8 mouse cellular contexts compared by ENCODE assay signal in genomic region chr14:33246476-33246875, GRCm38 (mm10). TPM values are rescaled to one million over a fixed set of nuclear protein-coding genes. Genes with fewer than 3 reads are reported as not detected.
DNase-seq lines count a peak whose midpoint lies in the region; ATAC-seq lines count a peak whose summit lies in the region.

No protein-coding gene starts in this region.

- no peak overlapping the region for H3K4me3 ChIP-seq in kidney, embryonic 15.5 days (replicated peaks)
- no peak overlapping the region for H3K4me3 ChIP-seq in intestine, embryonic 16.5 days (ENCODE audit: low read length)

- peak; percentile 34 for DNase-seq in kidney, adult 9 months
- peak; percentile 47 for DNase-seq in 416B (ENCODE audit: low read depth)
- DNase-seq in R1 (ENCODE audit: low read depth, low spot score): peak; percentile 62
- peak; percentile 53 for DNase-seq in embryo, embryonic 10.5 days (ENCODE audit: low spot score)
- DNase-seq in kidney, postnatal 36 days: peak; percentile 6 to 59
- DNase-seq in mesoderm, embryonic 11.5 days (ENCODE audit: low read depth, low spot score): peak; percentile 63

- no peak overlapping the region for H3K27ac ChIP-seq in kidney, embryonic 15.5 days
- H3K27ac ChIP-seq in intestine, embryonic 16.5 days (ENCODE audit: low read length): no peak overlapping the region

- 47% methylated on average over 8 of the region's 8 CpGs for WGBS in kidney, embryonic 15.5 days
- 40% methylated on average over 8 of the region's 8 CpGs for WGBS in intestine, embryonic 16.5 days

- H3K9me3 ChIP-seq in kidney, embryonic 15.5 days (replicated peaks): no peaks in the 10 kb centered on the region; the same call in 1 of the 2 replicates
- H3K9me3 ChIP-seq in intestine, embryonic 16.5 days (ENCODE audit: control insufficient read depth, low read length): no peaks in the 10 kb centered on the region

- peaks cover 15% of the 10 kb centered on the region for H3K4me1 ChIP-seq in kidney, embryonic 15.5 days
- peaks cover 10% of the 10 kb centered on the region for H3K4me1 ChIP-seq in intestine, embryonic 16.5 days (ENCODE audit: control insufficient read depth, insufficient read depth, low read length)

- H3K4me2 ChIP-seq in kidney, embryonic 15.5 days: no peak overlapping the region
- no peak overlapping the region for H3K4me2 ChIP-seq in intestine, embryonic 16.5 days (ENCODE audit: low read depth, low read length)

- no peak for ATAC-seq in kidney, embryonic 15.5 days (replicated peaks; ENCODE audit: low FRiP score)
- no peak for ATAC-seq in intestine, embryonic 16.5 days

- no peak overlapping the region for H3K9ac ChIP-seq in kidney, embryonic 15.5 days
- no peak overlapping the region for H3K9ac ChIP-seq in intestine, embryonic 16.5 days (ENCODE audit: low read depth, low read length)

- no peaks in the 10 kb centered on the region for H3K36me3 ChIP-seq in kidney, embryonic 15.5 days
- H3K36me3 ChIP-seq in intestine, embryonic 16.5 days (ENCODE audit: control insufficient read depth, insufficient read depth, low read length): no peaks in the 10 kb centered on the region

- H3K27me3 ChIP-seq in kidney, embryonic 15.5 days: peaks cover 13% of the 10 kb centered on the region
- H3K27me3 ChIP-seq in intestine, embryonic 16.5 days (replicated peaks; ENCODE audit: control insufficient read depth, insufficient read depth, low read length): no peaks in the 10 kb centered on the region

RNA-seq across cellular contexts. Expression of gene Arhgap22, which starts 32.6 kb away (rescaled TPM):
- 3.5 and 4.1 TPM in 2 replicates for polyA plus RNA-seq in kidney, embryonic 15.5 days (2015; fragmentation: Nextera tagmentation; extraction: Ambion mirVana)
- 3.0 and 3.6 TPM in 2 replicates for polyA plus RNA-seq in intestine, embryonic 16.5 days (2015; fragmentation: Nextera tagmentation; extraction: Ambion mirVana)
